Mouse (Mus musculus): ENCODE measurements around the gene Akain1. TPM values are rescaled to one million over a fixed set of nuclear protein-coding genes. Genes with fewer than 3 reads are reported as not detected.

Akain1 gene
- polyA plus RNA-seq, 1 experiment: not detected

- TF ChIP-seq USF1 (IDR thresholded peaks at IDR 0.05; ENCODE audit: low read depth): no peak
- no peak for TF ChIP-seq MYOD1 (IDR thresholded peaks at IDR 0.05; ENCODE audit: control insufficient read depth, insufficient read length, low read depth)
- Histone ChIP-seq H3ac (ENCODE audit: control insufficient read depth, insufficient read length, low read depth) (no peak overlapping the region), H3K36me3 (ENCODE audit: control insufficient read depth, insufficient read depth) (no peaks in the 10 kb centered on the region), H3K27me3 (ENCODE audit: control insufficient read depth, insufficient read depth, insufficient read length) (peaks cover 28% of the 10 kb centered on the region), H3K4me3 (ENCODE audit: insufficient read depth, poor library complexity, severe bottlenecking) (no peak overlapping the region), H3K79me3 (ENCODE audit: low read depth) (no peaks in the 10 kb centered on the region), H3K79me2 (ENCODE audit: control insufficient read depth, insufficient read depth) (no peaks in the 10 kb centered on the region)
Observed at GRCm38 (mm10) chr17:69471171-69471570, 32.0 kb downstream of the Akain1 start.

- Histone ChIP-seq H3ac (ENCODE audit: control insufficient read depth, insufficient read length, low read depth) (no peak overlapping the region), H3K4me3 (ENCODE audit: insufficient read depth, poor library complexity, severe bottlenecking) (no peak overlapping the region), H3K36me3 (ENCODE audit: control insufficient read depth, insufficient read depth) (no peaks in the 10 kb centered on the region), H3K79me3 (ENCODE audit: low read depth) (no peaks in the 10 kb centered on the region), H3K27me3 (ENCODE audit: control insufficient read depth, insufficient read depth, insufficient read length) (peaks cover 28% of the 10 kb centered on the region), H3K79me2 (ENCODE audit: control insufficient read depth, insufficient read depth) (no peaks in the 10 kb centered on the region)
- no peak for TF ChIP-seq FOSL1 (IDR thresholded peaks at IDR 0.05; ENCODE audit: insufficient read depth, low read length, poor library complexity, severe bottlenecking)
- no peak for TF ChIP-seq MYOD1 (IDR thresholded peaks at IDR 0.05; ENCODE audit: control insufficient read depth, insufficient read length, low read depth)
- TF ChIP-seq USF1 (IDR thresholded peaks at IDR 0.05; ENCODE audit: low read depth): no peak
Observed at GRCm38 (mm10) chr17:69472401-69472800, 33.3 kb downstream of the Akain1 start.

- no peaks in the 10 kb centered on the region for H3K36me3 ChIP-seq (ENCODE audit: control insufficient read depth, insufficient read depth)
- no peak overlapping the region for H3ac ChIP-seq (ENCODE audit: control insufficient read depth, insufficient read length, low read depth)
- no peak overlapping the region for H3K4me3 ChIP-seq (ENCODE audit: insufficient read depth, poor library complexity, severe bottlenecking)
- H3K79me3 ChIP-seq (ENCODE audit: low read depth): no peaks in the 10 kb centered on the region
- no peaks in the 10 kb centered on the region for H3K79me2 ChIP-seq (ENCODE audit: control insufficient read depth, insufficient read depth)
- peaks cover 28% of the 10 kb centered on the region for H3K27me3 ChIP-seq (ENCODE audit: control insufficient read depth, insufficient read depth, insufficient read length)
- TF ChIP-seq MAX (IDR thresholded peaks at IDR 0.05) (no peak), MYOD1 (IDR thresholded peaks at IDR 0.05; ENCODE audit: control insufficient read depth, insufficient read length, low read depth) (no peak), FOSL1 (IDR thresholded peaks at IDR 0.05; ENCODE audit: insufficient read depth, low read length, poor library complexity, severe bottlenecking) (no peak), MYOG (IDR thresholded peaks at IDR 0.05; ENCODE audit: control insufficient read depth, extremely low read depth, insufficient read length) (no peak), CEBPB (IDR thresholded peaks at IDR 0.05; ENCODE audit: low read depth) (no peak), USF1 (IDR thresholded peaks at IDR 0.05; ENCODE audit: low read depth) (no peak), CTCF (IDR thresholded peaks at IDR 0.05; ENCODE audit: control insufficient read depth, insufficient read depth, insufficient read length) (no peak)
Observed at GRCm38 (mm10) chr17:69474084-69474483, 35.0 kb downstream of the Akain1 start.

GRCm38 (mm10) chr17:69475423-69475822, 36.3 kb downstream of the Akain1 start:
- no peak overlapping the region for H3K4me3 ChIP-seq (ENCODE audit: insufficient read depth, poor library complexity, severe bottlenecking)
- no peaks in the 10 kb centered on the region for H3K79me2 ChIP-seq (ENCODE audit: control insufficient read depth, insufficient read depth)
- H3K36me3 ChIP-seq (ENCODE audit: control insufficient read depth, insufficient read depth): no peaks in the 10 kb centered on the region
- H3K27me3 ChIP-seq (ENCODE audit: control insufficient read depth, insufficient read depth, insufficient read length): peaks cover 20% of the 10 kb centered on the region
- H3ac ChIP-seq (ENCODE audit: control insufficient read depth, insufficient read length, low read depth): peak overlapping the region; percentile 60
- TF ChIP-seq USF1 (IDR thresholded peaks at IDR 0.05; ENCODE audit: low read depth) (no peak), CTCF (IDR thresholded peaks at IDR 0.05; ENCODE audit: control insufficient read depth, insufficient read depth, insufficient read length) (peak; percentile 95)
- no peaks in the 10 kb centered on the region for H3K79me3 ChIP-seq (ENCODE audit: low read depth)

- no peaks in the 10 kb centered on the region for H3K79me2 ChIP-seq (ENCODE audit: control insufficient read depth, insufficient read depth)
- H3K36me3 ChIP-seq (ENCODE audit: control insufficient read depth, insufficient read depth): no peaks in the 10 kb centered on the region
- no peaks in the 10 kb centered on the region for H3K79me3 ChIP-seq (ENCODE audit: low read depth)
- H3ac ChIP-seq (ENCODE audit: control insufficient read depth, insufficient read length, low read depth): no peak overlapping the region
- H3K27me3 ChIP-seq (ENCODE audit: control insufficient read depth, insufficient read depth, insufficient read length): peaks cover 5% of the 10 kb centered on the region
- H3K4me3 ChIP-seq (ENCODE audit: insufficient read depth, poor library complexity, severe bottlenecking): no peak overlapping the region
- TF ChIP-seq CTCF (IDR thresholded peaks at IDR 0.05; ENCODE audit: control insufficient read depth, insufficient read depth, insufficient read length) (no peak), MYOD1 (IDR thresholded peaks at IDR 0.05; ENCODE audit: control insufficient read depth, insufficient read length, low read depth) (no peak), MYOG (IDR thresholded peaks at IDR 0.05; ENCODE audit: control insufficient read depth, extremely low read depth, insufficient read length) (no peak), MAX (IDR thresholded peaks at IDR 0.05) (no peak), USF1 (IDR thresholded peaks at IDR 0.05; ENCODE audit: low read depth) (no peak), FOSL1 (IDR thresholded peaks at IDR 0.05; ENCODE audit: insufficient read depth, low read length, poor library complexity, severe bottlenecking) (no peak), CEBPB (IDR thresholded peaks at IDR 0.05; ENCODE audit: low read depth) (no peak)
Observed at GRCm38 (mm10) chr17:69477526-69477925, 38.4 kb downstream of the Akain1 start.

GRCm38 (mm10) chr17:69479261-69479660, 40.1 kb downstream of the Akain1 start:
- Histone ChIP-seq H3K79me2 (ENCODE audit: control insufficient read depth, insufficient read depth) (no peaks in the 10 kb centered on the region), H3K79me3 (ENCODE audit: low read depth) (no peaks in the 10 kb centered on the region), H3K27me3 (ENCODE audit: control insufficient read depth, insufficient read depth, insufficient read length) (peaks cover 1% of the 10 kb centered on the region), H3K4me3 (ENCODE audit: insufficient read depth, poor library complexity, severe bottlenecking) (no peak overlapping the region), H3K36me3 (ENCODE audit: control insufficient read depth, insufficient read depth) (no peaks in the 10 kb centered on the region), H3ac (ENCODE audit: control insufficient read depth, insufficient read length, low read depth) (no peak overlapping the region)
- no peak for TF ChIP-seq CEBPB (IDR thresholded peaks at IDR 0.05; ENCODE audit: low read depth)
- no peak for TF ChIP-seq MYOG (IDR thresholded peaks at IDR 0.05; ENCODE audit: control insufficient read depth, extremely low read depth, insufficient read length)
- TF ChIP-seq CTCF (IDR thresholded peaks at IDR 0.05; ENCODE audit: control insufficient read depth, insufficient read depth, insufficient read length): no peak
- no peak for TF ChIP-seq FOSL1 (IDR thresholded peaks at IDR 0.05; ENCODE audit: insufficient read depth, low read length, poor library complexity, severe bottlenecking)
- no peak for TF ChIP-seq MYOD1 (IDR thresholded peaks at IDR 0.05; ENCODE audit: control insufficient read depth, insufficient read length, low read depth)
- no peak for TF ChIP-seq USF1 (IDR thresholded peaks at IDR 0.05; ENCODE audit: low read depth)
- no peak for TF ChIP-seq MAX (IDR thresholded peaks at IDR 0.05)

Measured in C2C12 (cell line).